Mouse (Mus musculus) heart, postnatal 10 days (tissue): Measurements from ENCODE around the gene Hmbs. TPM values are rescaled to one million over a fixed set of nuclear protein-coding genes. Genes with fewer than 3 reads are reported as not detected.
A peak's percentile ranks its signal among the peaks of the same experiment; 100 is the strongest.
"Not testable (repeated sequence)": the region's sequence is repeated elsewhere in the genome, so short reads cannot be mapped to it uniquely, and the experiment has no call there.

Experiments
- DNase-seq, 2 experiments: peaks; one replicate each; pipeline ENCODE4 v3.0.0; 2021
- intact Hi-C: fragments of 180-260 bp; cut with DNase I; formaldehyde crosslinking; loops from one replicate; pipeline ENCODE4 v1.15.1; 2025
- total RNA-seq, 2 experiments: library from RNA; stranded (reverse); gene quantifications; 2 replicates each; pipeline ENCODE4 v1.2.3; 2021

Gene Hmbs
- 10 to 100 TPM; 54.2 to 55.2 TPM for total RNA-seq

- DNase-seq = peak; percentile 96 to 97
- intact Hi-C loops = loop anchor here (2.0 to 5.0 kb wide), 2 partner anchors 23 to 52 kb away; partner anchors contain the start of gene C2cd2l
Observed at GRCm38 (mm10) chr9:44343781-44344421, at the start of gene Hmbs. Gene Hmbs, minus strand, starts transcription at chr9:44344228.

- DNase-seq = peak; percentile 77 to 86
- intact Hi-C loops = loop anchor here (5.0 to 10.0 kb wide), 4 partner anchors 99 to 407 kb away; no protein-coding TSS in a partner anchor
Observed at GRCm38 (mm10) chr9:44391466-44391865, 47.4 kb upstream of the Hmbs start.

- DNase-seq = peak; percentile 42 to 65
- intact Hi-C loops = no loop called here
Observed at GRCm38 (mm10) chr9:44389273-44389672, 45.2 kb upstream of the Hmbs start.

- intact Hi-C loops = no loop called here
- no peak for DNase-seq
Observed at GRCm38 (mm10) chr9:44387221-44387620, 43.2 kb upstream of the Hmbs start.

DNA sequence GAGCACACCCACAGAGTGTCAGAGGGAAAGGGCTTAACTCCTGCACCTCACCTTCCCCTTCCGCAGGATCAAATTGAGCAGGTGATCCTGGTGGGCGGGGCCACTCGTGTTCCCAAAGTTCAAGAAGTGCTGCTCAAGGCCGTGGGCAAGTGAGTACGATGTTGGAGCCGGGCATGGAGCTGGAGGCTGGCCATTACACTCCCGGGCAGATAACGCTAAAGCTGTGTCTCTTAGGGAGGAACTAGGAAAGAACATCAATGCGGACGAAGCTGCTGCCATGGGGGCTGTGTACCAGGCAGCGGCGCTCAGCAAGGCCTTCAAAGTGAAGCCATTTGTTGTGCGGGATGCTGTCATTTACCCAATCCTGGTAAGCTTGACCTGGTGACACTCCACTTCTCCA, 40.6 kb upstream of the Hmbs start:
- intact Hi-C loops = no loop called here
- DNase-seq = no peak

GRCm38 (mm10) chr9:44379862-44380261, 35.8 kb upstream of the Hmbs start:
- intact Hi-C loops = no loop called here
- DNase-seq = no peak

DNA sequence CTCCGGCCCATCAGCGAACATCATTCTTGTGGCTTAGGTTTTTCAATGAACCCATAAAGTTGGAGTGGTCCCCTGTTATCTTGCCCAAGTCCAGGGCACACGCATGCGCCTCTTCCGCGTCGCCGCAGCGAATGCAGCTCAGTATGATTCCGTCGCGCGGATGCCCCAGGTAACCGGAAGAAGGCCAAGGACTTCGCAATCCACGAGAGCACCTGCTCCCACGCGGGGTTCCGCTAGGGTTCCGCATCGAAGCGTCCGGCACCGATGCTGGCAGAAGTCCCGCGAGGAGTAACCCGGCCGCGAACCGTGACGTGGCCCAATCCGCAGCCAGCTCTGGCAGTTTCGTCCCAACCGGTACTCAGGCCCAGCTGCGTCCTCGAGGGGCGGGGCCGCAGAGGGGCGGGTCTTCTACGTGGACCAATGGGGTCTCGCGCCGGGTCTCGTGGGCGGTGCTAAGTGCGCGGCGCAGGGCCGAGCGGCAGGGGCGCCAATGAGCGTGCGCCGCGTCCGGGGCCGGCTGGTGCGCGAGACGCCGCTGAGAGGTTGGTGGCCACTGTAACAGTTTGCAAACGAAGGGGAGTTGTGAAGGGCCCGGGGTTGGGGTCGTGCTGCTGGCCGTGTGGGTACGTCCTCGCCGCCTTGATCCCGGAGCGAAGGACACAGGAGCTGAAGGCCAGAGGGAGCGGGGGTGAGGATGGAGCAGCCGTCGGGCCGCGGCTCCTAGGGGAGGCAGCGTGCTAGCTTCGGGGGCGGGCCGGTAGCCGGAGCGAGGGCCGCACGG, 35.2 kb upstream of the Hmbs start, which contains the start of gene Hyou1:
Hyou1 (plus strand) TSS at position 437 of the 781 bp plus-strand sequence.
- intact Hi-C loops = no loop called here
- peak; percentile 99 to 100 for DNase-seq

GRCm38 (mm10) chr9:44378153-44378730, 34.2 kb upstream of the Hmbs start:
- intact Hi-C loops = no loop called here
- no peak for DNase-seq

DNA sequence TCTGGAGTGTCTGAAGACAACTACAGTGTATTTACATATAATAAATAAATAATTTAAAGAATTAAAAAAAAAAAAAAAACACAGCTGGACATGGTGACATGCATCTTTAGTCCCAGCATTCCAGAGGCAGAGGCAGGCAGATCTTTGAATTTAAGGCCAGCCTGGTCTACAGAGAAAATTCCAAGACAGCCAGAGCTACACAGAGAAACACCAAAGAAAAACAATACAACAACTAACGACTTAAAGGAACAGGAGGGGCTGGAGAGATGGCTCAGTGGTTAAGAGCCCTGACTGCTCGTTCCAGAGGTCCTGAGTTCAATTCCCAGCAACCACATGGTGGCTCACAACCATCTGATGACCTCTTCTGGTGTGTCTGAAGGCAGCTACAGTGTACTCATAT, 33.3 kb upstream of the Hmbs start:
- intact Hi-C loops, DNase-seq: not testable (repeated sequence)

- no peak for DNase-seq
- intact Hi-C loops = no loop called here
Observed at GRCm38 (mm10) chr9:44376141-44376540, 32.1 kb upstream of the Hmbs start.

DNA sequence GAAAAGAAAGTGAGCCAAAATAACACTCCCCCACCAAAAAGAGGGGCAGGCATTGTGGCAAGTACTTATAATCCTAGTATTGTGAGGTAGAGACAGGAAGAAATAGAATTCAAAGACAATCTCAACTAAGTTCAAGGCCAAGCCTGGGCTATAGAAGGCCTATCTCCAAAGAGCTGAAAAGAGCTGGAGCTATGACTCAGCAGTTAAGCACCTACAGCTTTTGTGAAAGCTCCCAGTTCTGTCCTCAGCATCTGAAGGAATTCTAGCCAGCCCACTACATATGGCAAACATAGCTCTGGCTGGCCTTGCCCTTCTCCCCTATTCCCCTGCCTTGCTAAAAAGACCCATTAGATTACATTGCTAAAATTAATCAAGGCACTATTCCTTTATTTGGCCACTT, 29.4 kb upstream of the Hmbs start:
- no peak for DNase-seq
- intact Hi-C loops = no loop called here

DNA sequence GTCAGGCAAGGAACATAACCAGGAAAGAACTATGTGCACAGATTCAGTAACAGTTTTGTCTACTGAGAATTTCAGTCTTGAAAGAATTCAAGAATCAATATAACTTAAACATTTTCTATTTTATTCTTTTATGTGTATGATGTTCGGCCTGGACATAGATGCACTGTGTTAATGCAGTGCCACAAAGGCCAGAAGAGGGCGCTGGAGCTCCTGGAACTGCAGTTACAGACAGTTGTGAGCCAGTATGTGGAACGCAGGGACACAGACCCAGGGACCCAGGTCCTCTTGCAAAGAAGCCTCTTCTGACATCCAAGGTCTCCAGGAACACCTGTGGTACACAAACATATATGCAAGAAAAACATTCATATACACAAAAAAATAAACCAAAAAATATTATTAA, 20.5 kb upstream of the Hmbs start:
- intact Hi-C loops = no loop called here
- no peak for DNase-seq

DNA sequence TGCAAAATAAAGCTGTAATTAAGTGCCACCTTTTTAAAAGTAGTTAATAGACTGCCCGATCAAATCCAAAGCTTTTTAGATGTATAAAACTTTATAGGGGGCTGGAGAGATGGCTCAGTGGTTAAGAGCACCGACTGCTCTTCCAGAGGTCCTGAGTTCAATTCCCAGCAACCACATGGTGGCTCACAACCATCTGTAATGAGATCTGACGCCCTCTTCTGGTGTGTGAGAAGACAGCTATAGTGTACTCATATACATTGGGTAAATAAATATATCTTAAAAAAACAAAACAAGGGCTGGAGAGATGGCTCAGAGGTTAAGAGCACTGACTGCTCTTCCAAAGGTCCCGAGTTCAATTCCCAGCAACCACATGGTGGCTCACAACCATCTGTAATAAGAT, 17.9 kb upstream of the Hmbs start:
- intact Hi-C loops = not testable (repeated sequence)

GRCm38 (mm10) chr9:44361190-44361917, 17.3 kb upstream of the Hmbs start, which contains the start of gene Vps11:
Gene Vps11, minus strand, starts transcription at chr9:44361670.
- intact Hi-C loops = no loop called here
- DNase-seq = peak; percentile 96 to 97

More for the DNA sequence above, 17.9 kb upstream of the Hmbs start:
- DNase-seq = not testable (repeated sequence)

DNA sequence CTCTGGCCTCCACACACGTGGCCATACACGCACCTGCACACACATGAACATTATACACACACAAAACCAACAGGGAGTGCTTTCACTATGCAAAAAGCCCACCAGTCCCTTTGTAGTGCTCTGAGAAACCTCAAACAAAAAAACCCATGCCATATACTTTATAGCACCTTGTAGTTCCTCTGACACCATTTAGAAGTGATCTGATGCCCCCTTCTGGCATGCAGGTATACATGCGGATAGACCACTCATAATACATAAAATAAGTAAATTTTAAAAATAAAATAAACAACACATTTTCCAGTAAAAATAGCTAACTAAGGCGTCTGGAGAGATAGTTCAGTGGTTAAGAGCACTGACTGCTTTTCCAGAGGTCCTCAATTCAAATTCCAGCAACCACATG, 13.2 kb upstream of the Hmbs start:
- intact Hi-C loops = loop anchor here (1.0 to 5.0 kb wide), 2 partner anchors 65 to 118 kb away; no protein-coding TSS in a partner anchor
- peak; percentile 29 to 47 for DNase-seq

DNA sequence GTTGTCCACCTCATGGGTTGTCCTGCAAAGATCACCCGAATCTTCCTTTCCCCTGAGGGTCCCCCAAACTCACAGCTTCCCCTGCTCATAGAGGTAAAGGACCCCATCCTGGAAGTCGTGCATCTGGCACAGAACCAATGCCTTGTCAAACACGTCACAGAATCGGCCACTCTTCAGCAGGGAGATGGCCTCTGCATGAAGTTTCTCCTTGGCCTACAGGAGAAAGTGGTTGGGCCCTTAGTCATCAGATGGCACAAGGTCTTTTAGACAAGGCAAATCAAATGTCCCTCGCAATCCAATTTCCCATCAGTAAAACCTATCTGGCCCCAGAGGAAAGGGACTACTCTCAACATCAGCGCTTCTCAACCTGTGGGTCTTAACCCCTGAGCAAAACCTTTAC, 9.1 kb upstream of the Hmbs start:
- intact Hi-C loops = no loop called here
- DNase-seq = no peak

DNA sequence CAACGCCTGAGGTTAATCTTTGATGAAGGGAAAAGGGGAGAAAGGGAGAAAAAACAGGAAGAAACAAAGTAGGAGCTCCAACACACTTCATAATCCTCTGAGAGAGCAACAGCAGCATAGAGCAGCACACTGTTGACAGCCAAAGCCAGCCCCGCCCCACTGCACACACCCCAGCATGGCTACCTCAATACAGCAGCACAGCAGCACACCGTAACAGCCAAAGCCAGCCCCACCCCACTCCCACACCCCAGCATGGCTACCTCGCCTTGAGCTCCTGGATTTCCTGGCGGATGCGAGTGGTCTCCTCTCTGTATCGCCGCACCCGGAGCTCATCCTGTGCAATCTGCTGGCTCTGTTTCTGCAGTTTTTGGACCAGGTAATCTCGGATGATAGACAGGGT, 8.3 kb upstream of the Hmbs start:
- DNase-seq = no peak
- intact Hi-C loops = no loop called here

DNA sequence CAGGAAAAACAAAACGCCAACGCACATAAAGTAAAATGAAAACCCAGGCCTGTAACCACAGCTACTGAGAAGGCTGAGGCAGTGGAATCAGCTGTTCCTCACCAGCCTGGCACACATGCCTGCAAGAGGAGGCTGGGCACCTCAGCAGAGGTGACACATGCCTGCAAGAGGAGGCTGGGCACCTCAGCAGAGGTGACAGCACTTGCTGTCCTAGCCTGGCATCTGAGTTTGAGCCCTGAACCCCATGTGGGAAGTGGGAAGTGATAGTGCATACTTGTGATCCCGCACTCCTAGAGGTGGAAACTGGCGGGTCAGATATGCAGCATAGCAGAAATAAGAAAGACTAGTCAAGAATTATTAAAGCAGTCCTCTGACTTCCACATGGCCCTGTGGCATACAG, 7.4 kb upstream of the Hmbs start:
- intact Hi-C loops = no loop called here
- DNase-seq = no peak

DNA sequence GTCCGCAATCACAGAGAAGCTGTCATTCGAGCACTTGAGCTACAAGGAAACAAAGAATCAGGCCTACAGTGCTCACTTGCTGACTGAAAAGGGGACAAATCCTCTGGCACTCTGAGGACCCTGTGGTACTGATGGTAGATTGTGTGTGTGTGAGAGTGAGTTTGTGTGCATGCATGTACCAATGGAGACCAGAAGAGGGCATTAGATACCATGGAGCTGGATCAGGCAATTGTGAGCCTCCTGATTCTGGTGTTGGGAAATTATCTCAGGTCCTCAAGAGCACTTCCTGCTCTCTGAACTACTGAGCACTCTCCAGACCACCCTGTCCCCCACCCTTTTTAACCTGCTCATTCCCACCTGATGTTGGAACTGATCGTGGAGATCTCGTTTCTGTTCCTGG, 4.5 kb upstream of the Hmbs start:
- intact Hi-C loops = no loop called here
- no peak for DNase-seq

DNA sequence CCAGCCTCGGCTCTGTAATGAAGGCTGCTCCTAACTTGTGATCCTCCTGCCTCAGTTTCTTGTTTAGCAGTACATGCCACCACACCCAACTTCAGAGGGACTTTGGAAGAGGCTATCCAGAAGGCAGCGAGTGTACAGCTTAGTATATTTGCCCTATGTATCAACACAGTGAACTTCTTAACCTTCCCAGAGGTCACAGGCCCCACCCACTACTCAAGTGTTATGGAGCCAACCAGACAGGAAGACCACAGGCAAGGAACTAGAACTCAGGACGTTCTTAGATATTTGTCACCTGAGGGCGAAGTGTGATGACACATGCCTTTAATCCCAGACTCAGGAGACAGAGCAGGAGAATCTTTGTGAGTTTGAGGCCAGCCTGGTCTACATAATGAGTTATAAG, 3.6 kb upstream of the Hmbs start:
- intact Hi-C loops = no loop called here
- DNase-seq = no peak

DNA sequence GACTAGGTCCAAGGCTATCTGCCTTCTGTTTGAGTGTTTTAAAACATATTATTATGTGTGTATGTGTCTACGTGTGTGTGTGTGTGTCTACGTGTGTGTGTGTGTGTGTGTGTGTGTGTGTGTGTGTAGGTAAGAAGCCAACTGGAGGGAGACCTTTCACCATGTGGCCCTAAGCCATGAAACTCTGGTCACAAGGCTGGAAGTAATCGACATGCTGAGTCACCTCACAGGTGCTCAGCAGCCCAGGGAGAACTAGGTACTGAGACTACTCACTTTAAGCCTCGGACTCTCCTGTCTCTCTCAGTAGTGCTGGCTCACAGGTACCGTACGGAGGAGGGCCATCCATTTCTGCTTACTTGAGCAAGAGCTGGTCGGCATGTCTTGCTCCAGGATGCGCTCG, 3.1 kb upstream of the Hmbs start:
- DNase-seq = no peak
- intact Hi-C loops = no loop called here
